Mouse (Mus musculus): Measurements from ENCODE around the gene Tmtc4. TPM values are rescaled to one million over a fixed set of nuclear protein-coding genes. Genes with fewer than 3 reads are reported as not detected.
A peak's percentile ranks its signal among the peaks of the same experiment; 100 is the strongest.

Tmtc4 gene
- total and polyA plus RNA-seq, 3 experiments: 1.4 to 3.3 (median 2.7) TPM

DNA sequence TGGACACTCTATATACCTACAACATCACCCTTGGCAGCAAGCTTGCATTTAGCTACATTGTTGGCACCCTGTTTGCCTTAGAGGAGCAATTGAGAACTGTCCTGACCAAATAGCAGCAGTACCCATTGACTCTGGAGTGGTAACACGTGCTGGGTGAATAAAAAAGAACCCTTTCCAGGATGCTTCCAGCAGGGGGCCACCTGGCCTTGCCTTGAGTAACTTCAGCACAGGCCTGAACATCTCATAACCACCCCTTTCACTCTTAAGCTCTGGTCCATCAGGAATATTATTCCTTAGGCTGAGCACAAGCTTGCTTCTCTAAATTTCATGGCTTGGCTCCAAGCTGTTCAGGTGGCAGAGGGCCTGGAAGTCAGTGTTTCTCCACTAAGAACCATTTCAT is 30.5 kb downstream of the Tmtc4 start (continued):
- TF ChIP-seq JUN (IDR thresholded peaks at IDR 0.05; ENCODE audit: insufficient read depth, low read depth, low read length): no peak
- no peak for TF ChIP-seq CHD1 (IDR thresholded peaks at IDR 0.05; ENCODE audit: low read depth, low read length)
- no peak for TF ChIP-seq GABPA (IDR thresholded peaks at IDR 0.05; ENCODE audit: insufficient replicate concordance, low read depth, low read length)
- no peak for TF ChIP-seq ETS1 (conservative IDR thresholded peaks at IDR 0.05; ENCODE audit: low read depth, low read length)
- TF ChIP-seq UBTF (IDR thresholded peaks at IDR 0.05; ENCODE audit: low read depth, low read length): no peak
- TF ChIP-seq RCOR1 (conservative IDR thresholded peaks at IDR 0.05; ENCODE audit: low read depth, low read length): no peak
- TF ChIP-seq CTCF (conservative IDR thresholded peaks at IDR 0.05 in 1 of 2, IDR thresholded peaks at IDR 0.05 in 1 of 2; ENCODE audit: low read depth in 2 of 2, low read length in 2 of 2): peak; percentile 43 to 86
- TF ChIP-seq TBP (conservative IDR thresholded peaks at IDR 0.05; ENCODE audit: low read depth, low read length): no peak

DNA sequence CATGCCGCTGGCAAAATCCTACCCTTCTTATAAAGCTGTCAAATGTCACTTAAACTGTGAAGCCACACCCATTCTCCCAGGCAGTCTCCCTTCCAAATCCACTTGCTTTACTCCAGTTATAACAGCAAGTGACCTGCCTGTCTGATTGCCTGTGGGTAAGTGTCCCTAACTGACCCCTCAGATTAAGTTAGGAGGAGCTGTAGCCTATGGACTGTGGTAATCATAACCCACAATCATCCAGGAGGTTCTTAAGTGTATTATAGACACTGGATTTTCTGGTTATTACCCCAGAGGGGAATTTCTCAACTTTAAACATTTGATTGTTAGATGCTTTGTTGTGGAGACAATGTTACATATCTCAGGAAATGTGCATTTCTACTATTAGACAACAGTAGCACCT is 31.3 kb downstream of the Tmtc4 start:
- no peak overlapping the region for H3K4me3 ChIP-seq (replicated peaks in 1 of 3; ENCODE audit: low read depth in 2 of 3, low read length in 2 of 3, poor library complexity in 1 of 3)
- no peak overlapping the region for H3K27ac ChIP-seq (ENCODE audit: insufficient read depth, low read depth)
- in situ Hi-C loops (cut with MboI; ENCODE audit: low pct_ligation_motif_present, low pct_unique_long_range_greater_than_20kb, low sequenced_read_pairs): loop anchor here (25.0 kb wide), 1 partner anchor 360 kb away; no protein-coding TSS in a partner anchor
- no peaks in the 10 kb centered on the region for H3K9me3 ChIP-seq (replicated peaks; ENCODE audit: low read length)
- H3K9ac ChIP-seq (ENCODE audit: insufficient read depth, low read depth): no peak overlapping the region
- H3K79me2 ChIP-seq (replicated peaks; ENCODE audit: control insufficient read depth, extremely low read depth, insufficient read depth, poor library complexity, severe bottlenecking): no peaks in the 10 kb centered on the region
- TF ChIP-seq IRF4 (IDR thresholded peaks at IDR 0.05; ENCODE audit: low read depth, low read length): no peak
- TF ChIP-seq POLR2AphosphoS2 (IDR thresholded peaks at IDR 0.05; ENCODE audit: low read depth, low read length): no peak
- TF ChIP-seq NELFE (IDR thresholded peaks at IDR 0.05; ENCODE audit: low read depth, low read length): no peak
- no peak for TF ChIP-seq POLR2A (IDR thresholded peaks at IDR 0.05; ENCODE audit: low read depth, low read length)
- no peak for TF ChIP-seq ZMIZ1 (IDR thresholded peaks at IDR 0.05; ENCODE audit: low read depth, low read length)
- no peak for TF ChIP-seq ZNF384 (IDR thresholded peaks at IDR 0.05; ENCODE audit: low read depth, low read length)
- no peak for TF ChIP-seq PAX5 (IDR thresholded peaks at IDR 0.05; ENCODE audit: low read length)
- TF ChIP-seq MAZ (IDR thresholded peaks at IDR 0.05; ENCODE audit: low read depth, low read length): no peak
- TF ChIP-seq EP300 (IDR thresholded peaks at IDR 0.05; ENCODE audit: low read length): no peak
- no peak for TF ChIP-seq MEF2A (IDR thresholded peaks at IDR 0.05; ENCODE audit: borderline replicate concordance, low read depth, low read length)
- dilution Hi-C loops (cut with MboI; ENCODE audit: extremely low pct_ligation_motif_present, extremely low pct_unique_long_range_greater_than_20kb, low sequenced_read_pairs): no loop called here
- H3K4me2 ChIP-seq (ENCODE audit: insufficient read depth, low read depth, poor library complexity, severe bottlenecking): no peak overlapping the region
- H3K36me3 ChIP-seq (replicated peaks in 1 of 2; ENCODE audit: control insufficient read depth in 1 of 2, insufficient read depth in 1 of 2, low read length in 1 of 2): no peaks in the 10 kb centered on the region
- H3K27me3 ChIP-seq (replicated peaks): no peaks in the 10 kb centered on the region
- no peaks in the 10 kb centered on the region for H3K4me1 ChIP-seq (ENCODE audit: control insufficient read depth in 1 of 2, insufficient read depth in 2 of 2)
- DNase-seq (ENCODE audit: extremely low read depth): no peak

DNA sequence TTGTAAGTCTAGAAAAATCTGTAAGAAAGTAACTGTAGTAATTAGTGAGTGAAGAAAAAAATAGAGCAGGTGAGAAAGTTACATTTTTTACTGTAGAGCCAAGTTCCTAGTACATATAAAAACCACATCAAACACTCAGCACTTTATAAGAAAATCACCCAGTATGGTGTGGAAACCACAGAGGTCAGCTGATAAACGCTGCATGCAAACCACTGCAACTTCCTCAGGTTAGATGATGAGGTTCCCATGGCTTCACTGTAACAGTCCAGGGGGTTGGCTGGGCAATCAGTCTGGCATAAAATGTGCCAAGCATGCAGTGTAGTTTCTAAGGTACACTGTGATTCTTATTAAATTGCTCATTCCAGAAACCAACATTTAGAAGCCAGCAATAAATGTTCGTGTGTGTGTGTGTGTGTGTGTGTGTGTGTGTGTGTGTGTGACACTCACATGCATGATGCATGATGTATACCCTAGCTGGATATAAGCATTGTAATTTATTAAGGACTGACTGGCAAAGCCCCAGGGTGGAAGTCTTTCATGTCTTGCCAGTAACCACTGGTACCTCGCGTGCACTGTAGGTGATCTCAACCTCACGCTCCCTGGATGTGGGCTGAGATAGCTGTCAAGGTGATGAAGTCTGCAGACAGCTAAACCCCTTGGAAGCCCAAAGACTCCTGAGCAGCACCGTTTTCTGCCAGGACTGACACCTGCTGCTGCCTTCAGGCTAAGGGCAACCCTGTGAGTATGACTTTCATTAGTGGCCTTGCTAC is 32.0 kb downstream of the Tmtc4 start:
- H3K4me3 ChIP-seq (replicated peaks in 1 of 3; ENCODE audit: low read depth in 2 of 3, low read length in 2 of 3, poor library complexity in 1 of 3): no peak overlapping the region
- no peak for TF ChIP-seq POLR2AphosphoS2 (IDR thresholded peaks at IDR 0.05; ENCODE audit: low read depth, low read length)
- TF ChIP-seq USF2 (conservative IDR thresholded peaks at IDR 0.05; ENCODE audit: low read depth, low read length): no peak
- no peak for TF ChIP-seq IRF4 (IDR thresholded peaks at IDR 0.05; ENCODE audit: low read depth, low read length)
- no peak for TF ChIP-seq JUND (conservative IDR thresholded peaks at IDR 0.05; ENCODE audit: low read depth, low read length)
- TF ChIP-seq CTCF (conservative IDR thresholded peaks at IDR 0.05 in 1 of 2, IDR thresholded peaks at IDR 0.05 in 1 of 2; ENCODE audit: low read depth in 2 of 2, low read length in 2 of 2): no peak
- TF ChIP-seq ZMIZ1 (IDR thresholded peaks at IDR 0.05; ENCODE audit: low read depth, low read length): no peak
- TF ChIP-seq PAX5 (IDR thresholded peaks at IDR 0.05; ENCODE audit: low read length): no peak
- no peak for TF ChIP-seq MEF2A (IDR thresholded peaks at IDR 0.05; ENCODE audit: borderline replicate concordance, low read depth, low read length)
- H3K9ac ChIP-seq (ENCODE audit: insufficient read depth, low read depth): no peak overlapping the region
- H3K36me3 ChIP-seq (replicated peaks in 1 of 2; ENCODE audit: control insufficient read depth in 1 of 2, insufficient read depth in 1 of 2, low read length in 1 of 2): no peaks in the 10 kb centered on the region
- H3K27me3 ChIP-seq (replicated peaks): no peaks in the 10 kb centered on the region
- no peaks in the 10 kb centered on the region for H3K79me2 ChIP-seq (replicated peaks; ENCODE audit: control insufficient read depth, extremely low read depth, insufficient read depth, poor library complexity, severe bottlenecking)
- no peak overlapping the region for H3K27ac ChIP-seq (ENCODE audit: insufficient read depth, low read depth)
- no peak overlapping the region for H3K4me2 ChIP-seq (ENCODE audit: insufficient read depth, low read depth, poor library complexity, severe bottlenecking)
- no peak for DNase-seq (ENCODE audit: extremely low read depth)
- no peaks in the 10 kb centered on the region for H3K4me1 ChIP-seq (ENCODE audit: control insufficient read depth in 1 of 2, insufficient read depth in 2 of 2)
- in situ Hi-C loops (cut with MboI; ENCODE audit: low pct_ligation_motif_present, low pct_unique_long_range_greater_than_20kb, low sequenced_read_pairs): loop anchor here (25.0 kb wide), 1 partner anchor 360 kb away; no protein-coding TSS in a partner anchor
- no peaks in the 10 kb centered on the region for H3K9me3 ChIP-seq (replicated peaks; ENCODE audit: low read length)
- dilution Hi-C loops (cut with MboI; ENCODE audit: extremely low pct_ligation_motif_present, extremely low pct_unique_long_range_greater_than_20kb, low sequenced_read_pairs): no loop called here

All from CH12.LX (cell line).